Mouse (Mus musculus): ENCODE results near the gene Kras. TPM values are rescaled to one million over a fixed set of nuclear protein-coding genes. Genes with fewer than 3 reads are reported as not detected.
A peak's percentile ranks its signal among the peaks of the same experiment; 100 is the strongest.

Kras gene
- polyA plus RNA-seq, 1 experiment, result 101 TPM

DNA sequence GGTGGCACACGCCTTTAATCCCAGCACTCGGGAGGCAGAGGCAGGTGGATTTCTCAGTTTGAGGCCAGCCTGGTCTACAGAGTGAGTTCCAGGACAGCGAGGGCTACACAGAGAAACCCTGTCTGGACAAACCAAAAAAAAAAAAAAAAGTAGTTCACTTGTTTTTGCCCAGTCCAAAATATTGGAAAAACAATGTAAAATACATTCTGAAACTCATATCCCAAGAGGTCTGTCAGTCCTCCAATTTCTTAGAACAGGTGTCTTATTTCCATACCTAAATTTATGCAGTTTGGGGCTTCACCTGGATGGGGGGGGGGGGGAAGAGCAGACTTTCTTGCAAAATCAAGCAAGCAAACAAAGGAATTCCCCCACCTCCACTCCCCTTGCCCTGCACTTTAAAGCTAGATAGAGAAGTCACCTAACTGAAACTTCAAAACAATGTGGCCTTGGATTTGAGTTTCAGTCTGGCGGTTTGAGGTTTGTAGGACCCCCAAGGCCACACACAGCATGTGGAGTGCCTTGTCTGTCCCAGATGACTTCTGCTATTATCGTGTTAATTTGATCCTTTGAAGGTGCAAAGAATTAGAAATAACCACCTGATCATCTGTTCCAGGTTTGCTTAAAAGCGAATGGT, 25.7 kb upstream of the Kras start:
- Histone ChIP-seq H3K27ac (ENCODE audit: insufficient read depth, low read length) (peak overlapping the region; percentile 96), H3K9ac (ENCODE audit: low read depth, poor library complexity, severe bottlenecking) (peak overlapping the region; percentile 17; the same call in 1 of the 2 replicates), H3K36me3 (ENCODE audit: control insufficient read depth, insufficient read depth, low read length, poor library complexity, severe bottlenecking) (no peaks in the 10 kb centered on the region), H3K27me3 (ENCODE audit: control insufficient read depth, insufficient read depth, low read length, poor library complexity, severe bottlenecking) (no peaks in the 10 kb centered on the region), H3K4me1 (ENCODE audit: control insufficient read depth, insufficient read depth, low read length) (peaks cover 21% of the 10 kb centered on the region), H3K9me3 (replicated peaks; ENCODE audit: control insufficient read depth, insufficient read depth, low read length, poor library complexity, severe bottlenecking) (no peaks in the 10 kb centered on the region), H3K4me3 (ENCODE audit: low read depth, low read length) (no peak overlapping the region)
- TF ChIP-seq EP300 (IDR thresholded peaks at IDR 0.05; ENCODE audit: insufficient read depth, low read depth, low read length), result peak; percentile 91
- TF ChIP-seq POLR2A (IDR thresholded peaks at IDR 0.05; ENCODE audit: insufficient read depth, low read length), result no peak

DNA sequence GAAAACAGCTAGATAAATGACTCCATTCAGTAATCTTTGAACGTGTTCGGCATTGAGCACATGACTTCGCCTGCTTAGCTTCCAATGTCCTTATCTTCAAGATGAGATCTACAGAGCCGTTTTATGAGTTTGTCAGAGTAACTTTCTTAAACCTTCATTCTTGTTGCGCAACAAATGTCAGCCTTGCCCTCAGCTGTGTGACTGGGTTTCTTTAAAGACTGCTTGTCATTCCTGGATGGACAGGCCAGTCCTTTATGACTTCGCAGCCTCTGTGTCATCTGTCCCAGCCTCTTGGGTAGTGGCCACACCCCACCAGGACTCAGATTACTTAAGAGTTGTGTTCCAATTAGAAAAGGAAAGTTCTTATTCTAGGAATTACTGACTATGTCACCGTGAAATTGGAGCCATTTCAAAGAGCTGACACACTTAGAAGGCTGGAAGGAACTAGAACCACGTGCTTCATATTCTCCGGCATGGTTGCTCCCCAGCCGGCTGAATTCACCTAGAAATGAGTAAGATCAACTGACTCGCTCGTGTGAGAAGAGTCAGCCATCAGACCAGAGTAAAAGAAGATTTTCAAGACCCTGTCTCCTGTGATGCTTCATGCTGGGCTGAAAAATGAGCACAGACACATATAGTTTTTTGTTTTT, 24.1 kb upstream of the Kras start:
- Histone ChIP-seq H3K9me3 (replicated peaks; ENCODE audit: control insufficient read depth, insufficient read depth, low read length, poor library complexity, severe bottlenecking) (no peaks in the 10 kb centered on the region), H3K4me3 (ENCODE audit: low read depth, low read length) (no peak overlapping the region), H3K4me1 (ENCODE audit: control insufficient read depth, insufficient read depth, low read length) (peaks cover 16% of the 10 kb centered on the region), H3K27me3 (ENCODE audit: control insufficient read depth, insufficient read depth, low read length, poor library complexity, severe bottlenecking) (no peaks in the 10 kb centered on the region), H3K9ac (ENCODE audit: low read depth, poor library complexity, severe bottlenecking) (no peak overlapping the region), H3K27ac (ENCODE audit: insufficient read depth, low read length) (peak overlapping the region; percentile 70), H3K36me3 (ENCODE audit: control insufficient read depth, insufficient read depth, low read length, poor library complexity, severe bottlenecking) (no peaks in the 10 kb centered on the region)
- TF ChIP-seq EP300 (IDR thresholded peaks at IDR 0.05; ENCODE audit: insufficient read depth, low read depth, low read length) (no peak), CTCF (IDR thresholded peaks at IDR 0.05; ENCODE audit: low read depth, low read length) (no peak), POLR2A (IDR thresholded peaks at IDR 0.05; ENCODE audit: insufficient read depth, low read length) (no peak)

DNA sequence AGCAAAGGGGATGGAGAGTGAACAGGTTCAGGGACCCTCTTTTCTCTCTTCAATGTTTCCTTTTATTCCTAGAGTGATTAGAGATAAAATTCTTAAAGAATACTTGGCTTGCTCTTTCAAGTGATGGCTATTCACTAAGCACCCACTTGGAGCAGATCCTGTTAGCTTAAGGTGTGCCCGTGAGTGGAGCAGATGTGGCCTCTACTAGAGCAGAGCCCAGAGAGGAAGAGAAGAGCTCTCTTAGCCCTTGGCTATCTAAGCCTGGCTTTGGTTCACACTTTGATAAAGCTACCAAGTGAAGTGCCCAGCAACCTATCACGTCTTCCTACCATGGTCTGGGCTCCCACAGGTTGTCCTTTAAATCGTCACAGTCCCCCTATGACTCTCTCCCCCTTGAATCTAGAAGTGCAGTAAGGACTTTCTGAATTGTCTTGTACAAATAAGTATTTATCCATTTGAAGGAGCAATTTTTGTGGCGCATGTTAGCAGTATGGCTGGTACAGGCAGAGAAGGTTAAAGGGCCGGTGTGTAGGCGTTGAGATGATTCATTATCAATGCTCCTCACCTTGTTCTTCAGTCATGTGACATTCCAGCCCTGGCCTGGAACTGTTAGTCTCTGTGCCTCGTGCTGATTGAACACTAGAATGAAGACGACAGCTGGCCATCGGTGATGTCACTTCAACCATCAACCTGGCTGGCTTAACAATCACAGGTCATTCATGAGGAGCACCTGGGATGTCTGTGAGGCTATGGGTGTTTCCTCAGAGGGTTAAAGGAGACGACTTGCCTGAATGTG, 22.3 kb upstream of the Kras start:
- Histone ChIP-seq H3K27me3 (ENCODE audit: control insufficient read depth, insufficient read depth, low read length, poor library complexity, severe bottlenecking) (no peaks in the 10 kb centered on the region), H3K27ac (ENCODE audit: insufficient read depth, low read length) (no peak overlapping the region), H3K4me3 (ENCODE audit: low read depth, low read length) (no peak overlapping the region), H3K4me1 (ENCODE audit: control insufficient read depth, insufficient read depth, low read length) (peaks cover 10% of the 10 kb centered on the region), H3K9ac (ENCODE audit: low read depth, poor library complexity, severe bottlenecking) (no peak overlapping the region), H3K9me3 (replicated peaks; ENCODE audit: control insufficient read depth, insufficient read depth, low read length, poor library complexity, severe bottlenecking) (no peaks in the 10 kb centered on the region), H3K36me3 (ENCODE audit: control insufficient read depth, insufficient read depth, low read length, poor library complexity, severe bottlenecking) (no peaks in the 10 kb centered on the region)
- TF ChIP-seq POLR2A (IDR thresholded peaks at IDR 0.05; ENCODE audit: insufficient read depth, low read length) (no peak), EP300 (IDR thresholded peaks at IDR 0.05; ENCODE audit: insufficient read depth, low read depth, low read length) (no peak), CTCF (IDR thresholded peaks at IDR 0.05; ENCODE audit: low read depth, low read length) (no peak)

DNA sequence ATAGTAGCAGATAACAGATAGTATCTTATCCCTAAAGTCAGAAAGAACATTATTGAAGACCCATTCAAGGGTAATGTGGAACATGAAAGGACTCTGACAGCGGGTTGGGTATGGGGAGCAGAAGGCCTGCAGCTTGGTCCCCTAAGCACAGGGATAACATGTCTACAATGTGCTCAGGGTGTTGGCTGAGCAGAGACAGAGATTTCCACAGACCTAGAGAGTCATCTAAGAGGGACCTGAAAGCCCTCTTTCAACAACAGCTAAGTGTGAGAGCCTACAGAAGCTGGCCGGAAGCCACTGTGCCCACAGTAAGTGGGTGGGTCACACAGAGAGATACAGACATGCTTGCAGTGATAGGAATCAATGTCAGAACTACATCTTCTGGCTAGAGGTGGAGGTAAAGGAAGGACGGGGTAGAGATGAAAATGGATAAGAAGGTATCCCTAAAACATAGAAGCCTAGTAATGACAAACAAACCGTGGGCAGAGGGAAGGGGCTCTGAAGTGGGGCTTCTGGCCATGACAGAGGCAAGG, 19.3 kb upstream of the Kras start:
- no peaks in the 10 kb centered on the region for H3K36me3 ChIP-seq (ENCODE audit: control insufficient read depth, insufficient read depth, low read length, poor library complexity, severe bottlenecking)
- H3K4me3 ChIP-seq (ENCODE audit: low read depth, low read length), result no peak overlapping the region
- H3K4me1 ChIP-seq (ENCODE audit: control insufficient read depth, insufficient read depth, low read length), result peaks cover 10% of the 10 kb centered on the region
- H3K9ac ChIP-seq (ENCODE audit: low read depth, poor library complexity, severe bottlenecking), result no peak overlapping the region
- no peak for TF ChIP-seq CTCF (IDR thresholded peaks at IDR 0.05; ENCODE audit: low read depth, low read length)
- no peak for TF ChIP-seq EP300 (IDR thresholded peaks at IDR 0.05; ENCODE audit: insufficient read depth, low read depth, low read length)
- TF ChIP-seq POLR2A (IDR thresholded peaks at IDR 0.05; ENCODE audit: insufficient read depth, low read length), result no peak
- H3K27me3 ChIP-seq (ENCODE audit: control insufficient read depth, insufficient read depth, low read length, poor library complexity, severe bottlenecking), result no peaks in the 10 kb centered on the region
- H3K27ac ChIP-seq (ENCODE audit: insufficient read depth, low read length), result no peak overlapping the region
- H3K9me3 ChIP-seq (replicated peaks; ENCODE audit: control insufficient read depth, insufficient read depth, low read length, poor library complexity, severe bottlenecking), result no peaks in the 10 kb centered on the region

DNA sequence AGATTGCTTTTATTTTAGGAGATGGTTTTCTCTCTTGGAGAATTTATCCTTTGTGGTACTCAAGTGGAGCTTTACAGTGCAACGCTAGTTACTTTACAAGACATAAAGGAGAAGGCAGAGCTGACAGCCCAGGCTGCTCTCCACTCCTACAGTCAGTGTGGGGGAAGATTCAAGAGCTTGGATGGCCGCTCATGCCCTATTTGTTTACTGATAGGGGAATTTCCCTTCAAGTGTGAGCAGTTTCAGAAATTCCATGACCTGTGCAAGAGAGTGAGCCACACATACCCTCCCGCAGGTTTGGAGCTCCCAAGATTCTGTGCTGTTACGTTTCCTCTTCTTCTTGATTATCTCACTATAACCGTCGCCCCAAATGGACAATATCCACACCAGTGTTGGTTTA, 17.7 kb upstream of the Kras start:
- Histone ChIP-seq H3K9me3 (replicated peaks; ENCODE audit: control insufficient read depth, insufficient read depth, low read length, poor library complexity, severe bottlenecking) (no peaks in the 10 kb centered on the region), H3K9ac (ENCODE audit: low read depth, poor library complexity, severe bottlenecking) (no peak overlapping the region), H3K36me3 (ENCODE audit: control insufficient read depth, insufficient read depth, low read length, poor library complexity, severe bottlenecking) (no peaks in the 10 kb centered on the region), H3K27me3 (ENCODE audit: control insufficient read depth, insufficient read depth, low read length, poor library complexity, severe bottlenecking) (no peaks in the 10 kb centered on the region), H3K27ac (ENCODE audit: insufficient read depth, low read length) (no peak overlapping the region), H3K4me1 (ENCODE audit: control insufficient read depth, insufficient read depth, low read length) (peaks cover 2% of the 10 kb centered on the region), H3K4me3 (ENCODE audit: low read depth, low read length) (no peak overlapping the region)
- TF ChIP-seq CTCF (IDR thresholded peaks at IDR 0.05; ENCODE audit: low read depth, low read length) (no peak), POLR2A (IDR thresholded peaks at IDR 0.05; ENCODE audit: insufficient read depth, low read length) (no peak)

All from ES-Bruce4 (cell line).